Mouse (Mus musculus): ENCODE measurements at regions not wholly inside any gene's neighbourhood (a gene's known extent, or its start where the extent isn't known, plus 50 kb on each side); places are given as distances from the start of the nearest gene placed in this dataset.

- TF ChIP-seq CTCF (IDR thresholded peaks at IDR 0.05; ENCODE audit: insufficient read depth, low read depth, low read length) (no peak), POLR2A (IDR thresholded peaks at IDR 0.05; ENCODE audit: insufficient read depth, low read depth, low read length) (no peak)
Observed at GRCm38 (mm10) chr1:169060627-169061026, 470.6 kb downstream of the Nuf2 start.
